Mouse (Mus musculus): ENCODE data around the gene Mfng.
A peak's percentile ranks its signal among the peaks of the same experiment; 100 is the strongest.

Mfng gene

DNA sequence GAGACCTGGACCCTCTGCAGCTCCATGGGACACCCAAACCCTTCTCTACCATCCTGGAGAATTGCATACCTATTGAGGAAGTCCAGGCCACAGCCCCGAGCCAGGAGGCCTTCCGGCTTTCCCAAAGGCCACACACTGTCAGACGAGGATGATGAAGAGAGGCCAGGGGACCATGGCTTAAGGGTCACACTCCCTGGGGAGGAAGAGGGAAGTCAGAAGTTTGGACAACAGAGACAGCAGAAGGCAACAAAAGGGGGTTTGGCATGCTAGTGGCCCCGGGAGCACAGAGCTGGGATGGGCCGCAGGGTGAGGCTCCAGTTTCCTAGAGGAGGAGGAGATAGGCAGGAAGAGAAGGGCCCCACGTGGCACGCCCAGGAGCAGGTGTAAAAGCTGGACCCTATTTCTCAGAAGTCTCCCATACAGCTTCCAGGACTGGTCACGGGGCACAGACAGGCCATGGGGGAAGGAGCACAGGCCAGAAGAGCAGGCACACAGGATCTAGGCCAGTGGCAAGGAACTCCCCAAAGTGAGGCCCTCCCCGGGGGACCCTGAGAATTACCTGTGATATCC, 14.1 kb upstream of the Mfng start:
- no peak for DNase-seq

DNA sequence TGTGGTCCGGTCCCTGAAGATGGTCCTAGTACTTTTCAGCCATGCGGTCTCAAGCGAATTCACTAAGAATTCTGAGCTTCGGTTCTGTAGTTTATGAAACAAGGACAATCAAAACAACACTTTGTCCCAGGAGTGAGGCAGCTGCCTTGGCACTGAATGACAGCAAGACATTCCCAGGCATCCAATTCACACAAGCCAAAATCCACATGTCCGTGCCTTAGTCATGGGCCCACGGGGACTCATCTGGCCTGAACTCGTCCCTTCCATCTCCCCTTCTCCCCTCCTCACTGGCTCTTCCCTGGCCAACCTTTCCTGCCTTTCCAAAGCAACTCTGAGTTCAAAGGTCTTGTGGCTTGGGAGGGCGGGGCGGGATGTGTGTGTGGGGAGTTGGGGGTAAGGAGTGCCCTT, 13.1 kb upstream of the Mfng start:
- no peak for DNase-seq

DNA sequence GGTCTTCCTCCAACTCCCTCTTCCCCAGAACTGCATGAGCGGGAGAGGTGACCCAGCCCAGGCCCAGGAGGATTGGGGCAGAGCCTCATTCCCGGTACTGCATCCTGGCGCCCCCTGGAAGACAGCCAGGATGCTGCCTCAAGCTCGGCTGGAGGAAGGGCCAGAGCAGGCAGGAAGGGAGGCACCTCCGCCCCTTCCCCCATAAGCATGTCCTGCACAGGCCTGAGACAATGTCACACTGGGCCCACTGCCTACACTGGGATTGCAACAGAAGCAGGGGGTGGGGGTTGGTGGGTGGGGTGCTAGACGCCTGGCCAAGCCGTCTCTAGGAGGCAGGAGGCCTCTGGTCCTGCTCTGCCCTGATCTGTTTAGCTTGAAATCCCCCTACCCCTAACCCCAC, 12.7 kb upstream of the Mfng start:
- peak; percentile 68 to 80 for DNase-seq

DNA sequence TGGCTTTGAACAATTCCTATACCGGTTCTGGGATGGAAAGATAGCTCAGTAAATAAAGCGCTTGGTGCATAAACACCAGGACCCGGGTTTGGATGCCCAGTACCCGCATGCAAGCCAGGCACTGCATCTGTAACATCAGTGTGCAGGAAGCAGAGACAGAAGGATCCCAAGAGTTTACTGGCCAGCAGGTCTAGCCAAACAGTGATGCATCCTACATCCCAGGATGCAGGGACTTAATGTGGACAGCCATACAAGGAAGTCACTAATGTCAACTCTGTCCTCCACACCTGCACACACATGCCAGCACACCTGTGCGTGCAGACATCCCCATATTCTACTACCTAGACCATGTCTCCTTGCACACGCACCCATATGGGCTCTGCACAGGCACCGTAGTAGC, 12.0 kb upstream of the Mfng start:
- DNase-seq, result no peak

DNA sequence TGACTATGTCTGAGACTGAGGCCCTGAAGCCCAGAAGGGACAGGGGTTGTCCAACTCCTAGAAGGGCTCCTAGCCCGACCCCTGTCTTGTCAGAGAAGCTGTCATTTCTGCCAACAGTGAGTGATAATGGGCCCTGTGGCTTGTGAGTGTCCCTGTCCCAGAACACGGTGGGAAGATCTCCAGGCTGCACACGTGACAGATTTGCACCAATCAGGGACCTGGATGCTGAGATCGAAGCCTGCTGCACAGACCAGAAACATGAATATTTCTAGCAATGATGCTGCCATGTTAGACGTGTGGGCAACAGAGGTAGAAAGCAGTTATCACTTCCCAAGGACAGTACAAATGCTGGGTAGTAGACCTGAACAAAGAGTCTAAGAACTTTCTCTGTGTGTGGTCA, 11.2 kb upstream of the Mfng start:
- no peak for DNase-seq

DNA sequence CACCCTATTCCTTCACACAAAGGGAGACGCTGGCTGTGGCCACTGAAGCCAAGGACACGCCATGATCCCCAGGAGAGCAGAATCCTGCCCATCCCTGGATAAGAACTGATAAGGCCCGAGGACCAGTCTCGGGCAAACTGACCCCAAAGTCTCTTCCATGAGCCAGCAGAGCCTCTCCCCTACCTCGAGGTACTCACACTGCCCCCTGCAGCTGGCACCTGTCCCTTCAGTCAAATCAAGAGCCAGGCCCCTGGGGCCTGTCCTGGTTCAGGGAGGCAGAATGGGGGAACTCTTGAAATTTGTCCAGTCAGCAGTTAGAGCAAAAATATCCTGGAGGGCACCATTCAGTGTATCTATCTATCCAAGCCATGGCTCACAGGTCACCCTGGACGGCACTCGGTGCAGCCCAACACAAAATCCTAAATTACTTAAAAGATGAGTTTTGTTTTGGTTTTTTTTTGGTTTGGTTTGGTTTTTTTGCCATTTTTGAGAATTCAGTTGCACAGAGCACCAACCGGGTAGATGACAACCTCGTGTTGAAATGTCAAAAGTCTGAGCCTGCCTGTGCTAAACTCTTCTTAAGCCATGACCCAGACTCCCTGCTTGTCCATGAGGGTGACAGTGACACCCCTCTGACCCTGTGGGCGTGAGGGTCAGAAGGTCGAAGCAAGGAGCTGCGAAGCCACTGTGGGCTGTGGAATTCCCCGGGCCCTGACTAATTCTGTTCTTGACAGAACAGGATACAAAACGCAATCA, 9.3 kb upstream of the Mfng start:
- no peak for DNase-seq

DNA sequence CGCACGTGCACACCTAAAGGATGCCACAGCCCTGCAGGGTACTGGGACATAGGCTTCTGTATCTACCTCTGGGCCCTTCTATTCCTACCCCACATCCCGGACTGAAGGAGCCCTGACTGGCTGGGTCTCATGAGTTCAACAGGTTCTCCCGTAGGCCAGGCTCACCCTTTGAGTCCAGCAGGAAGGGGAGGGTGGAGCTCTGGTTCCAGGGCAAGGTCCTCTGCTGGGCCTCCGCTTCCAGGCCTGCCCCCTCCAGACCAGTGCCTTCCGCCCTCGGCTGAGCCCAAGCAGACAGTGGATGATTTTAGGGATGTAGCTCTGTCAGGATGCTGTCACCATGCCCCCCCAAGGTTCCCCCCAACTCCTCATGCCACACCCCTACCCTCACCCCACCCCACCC, 7.6 kb upstream of the Mfng start:
- DNase-seq, result peak in 1 of 2 experiments; percentile 63

DNA sequence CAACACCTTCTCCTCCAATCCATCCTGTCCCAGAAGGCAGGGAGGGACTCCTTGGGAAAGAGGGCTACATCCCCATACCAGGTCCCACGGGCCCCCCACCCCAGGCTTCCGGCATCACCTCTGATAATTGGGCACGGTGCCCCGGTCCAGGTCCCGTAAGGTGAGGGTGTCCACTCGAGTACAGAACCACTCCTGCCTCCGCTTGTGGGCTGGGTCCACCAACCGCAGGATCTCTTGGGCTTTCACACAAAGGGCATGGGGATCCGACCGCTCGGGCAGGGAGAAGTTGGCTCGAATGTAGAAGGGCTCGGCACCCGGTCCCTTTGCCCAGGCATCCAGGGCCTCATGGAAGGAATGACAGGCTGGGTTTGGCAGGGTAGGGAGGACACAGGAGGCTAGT, 7.1 kb upstream of the Mfng start:
- DNase-seq, result no peak

DNA sequence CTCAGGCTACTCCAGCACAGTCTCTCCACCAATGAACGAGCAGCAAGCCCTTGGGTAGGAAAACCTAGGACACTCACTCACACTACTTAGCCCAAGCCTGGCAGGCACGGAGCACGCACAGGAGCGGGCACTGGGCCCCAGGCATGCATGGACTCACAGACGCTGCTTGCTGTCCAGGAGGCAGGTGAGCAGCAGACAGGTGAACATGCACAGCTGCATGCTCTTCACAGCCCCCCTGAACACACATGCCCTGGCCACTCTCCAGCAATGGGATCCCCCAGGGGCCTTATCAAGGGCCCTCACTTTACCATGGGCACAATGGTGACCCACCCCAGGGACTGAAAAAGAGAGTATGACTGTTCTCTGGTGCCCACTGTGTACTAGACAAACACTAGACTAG, 6.4 kb upstream of the Mfng start:
- no peak for DNase-seq

DNA sequence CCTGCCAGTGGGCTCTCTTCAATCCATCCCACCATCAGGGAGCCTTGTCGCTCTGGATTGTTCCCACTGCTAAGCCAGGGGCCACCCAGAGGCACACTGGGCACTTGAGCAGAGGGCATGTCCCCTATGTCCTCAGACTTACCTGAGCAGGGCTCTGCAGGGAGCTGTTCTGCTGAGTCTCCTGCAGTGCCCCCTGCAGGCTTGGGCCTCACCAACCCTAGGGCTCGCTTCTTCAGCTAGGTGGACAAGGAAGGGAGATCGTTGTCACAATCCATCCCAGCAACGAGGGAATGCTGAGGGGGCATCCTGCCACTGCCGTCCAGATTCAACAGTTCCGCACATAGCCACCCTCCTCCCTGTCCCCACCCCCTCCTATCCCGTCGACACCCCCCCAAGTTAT, 6.0 kb upstream of the Mfng start:
- DNase-seq, result peak in 1 of 2 experiments; percentile 53

DNA sequence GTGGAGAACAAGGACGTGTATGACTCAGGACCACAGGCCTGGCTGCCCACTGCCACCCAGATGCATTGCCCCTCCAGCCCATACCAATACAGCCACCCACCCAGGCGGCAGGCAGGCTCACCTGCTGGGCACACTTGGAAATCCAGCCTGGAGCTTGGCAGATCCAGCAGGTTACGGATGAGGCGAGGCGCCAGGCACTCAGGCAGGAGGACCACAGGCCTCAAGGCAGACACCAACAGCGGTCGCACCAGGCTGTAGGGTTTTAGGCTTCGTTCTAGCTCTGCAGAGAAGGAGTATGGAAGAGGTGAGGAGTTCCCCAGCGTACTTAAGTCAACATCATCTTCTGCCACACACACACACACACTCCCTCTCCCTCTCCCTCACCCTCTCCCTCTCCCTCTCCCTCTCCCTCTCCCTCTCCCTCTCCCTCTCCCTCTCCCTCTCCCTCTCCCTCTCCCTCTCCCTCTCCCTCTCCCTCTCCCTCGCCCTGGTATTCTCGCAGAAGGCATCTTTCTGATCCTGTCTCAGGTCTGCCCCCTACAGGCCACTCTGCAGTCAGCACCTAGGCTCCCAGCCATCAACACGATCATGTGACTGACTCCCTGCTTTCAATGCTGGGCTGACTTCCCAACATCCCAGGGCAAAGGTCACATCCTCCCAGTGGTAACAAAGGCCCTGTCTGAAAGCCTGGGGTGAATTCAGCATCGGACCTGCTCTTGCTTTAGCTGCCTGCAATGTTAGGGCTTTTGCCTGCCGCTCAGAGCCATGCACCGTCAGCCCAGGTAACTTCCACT, 5.0 kb upstream of the Mfng start:
- peak; percentile 93 to 95 for DNase-seq

DNA sequence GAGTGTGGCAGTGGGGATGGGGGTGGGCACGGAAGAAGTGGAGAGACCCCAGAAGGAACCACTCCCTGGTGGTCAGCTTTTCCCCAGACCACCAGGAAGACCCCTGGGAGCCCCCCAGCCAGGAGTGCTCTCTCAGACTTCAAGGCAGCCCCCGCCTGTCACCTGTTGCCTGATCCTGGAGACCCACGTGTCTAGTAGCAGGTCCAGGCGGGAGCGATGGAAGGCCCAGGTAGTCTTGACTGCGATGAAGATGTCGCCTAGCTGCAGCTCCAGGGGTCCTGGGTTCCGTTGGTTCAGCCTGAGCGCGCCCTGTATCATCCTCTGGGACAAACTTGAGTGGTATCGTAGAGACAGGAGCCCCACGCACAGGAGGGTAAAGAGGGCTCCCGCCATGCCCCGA, 419 bp downstream of the Mfng start:
- DNase-seq, result no peak

DNA sequence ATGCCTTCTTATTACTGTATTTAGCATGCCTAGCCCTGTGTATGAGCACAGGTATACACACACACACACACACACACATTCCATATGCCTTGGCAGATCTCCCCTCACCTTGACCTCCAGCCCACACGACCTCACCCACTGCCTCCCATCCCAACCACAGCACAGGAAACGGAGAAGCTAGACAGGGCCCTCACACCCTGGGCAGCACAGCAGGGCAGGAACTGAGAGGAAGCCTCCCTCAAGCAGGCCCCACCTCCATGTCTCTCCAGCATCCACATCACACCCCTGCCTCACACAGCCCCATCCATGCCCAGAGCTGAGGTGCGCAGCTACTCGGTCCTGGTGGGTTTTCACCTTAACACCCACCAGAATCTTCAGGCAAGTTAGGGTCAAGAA, 909 bp downstream of the Mfng start:
- peak; percentile 40 to 52 for DNase-seq

DNA sequence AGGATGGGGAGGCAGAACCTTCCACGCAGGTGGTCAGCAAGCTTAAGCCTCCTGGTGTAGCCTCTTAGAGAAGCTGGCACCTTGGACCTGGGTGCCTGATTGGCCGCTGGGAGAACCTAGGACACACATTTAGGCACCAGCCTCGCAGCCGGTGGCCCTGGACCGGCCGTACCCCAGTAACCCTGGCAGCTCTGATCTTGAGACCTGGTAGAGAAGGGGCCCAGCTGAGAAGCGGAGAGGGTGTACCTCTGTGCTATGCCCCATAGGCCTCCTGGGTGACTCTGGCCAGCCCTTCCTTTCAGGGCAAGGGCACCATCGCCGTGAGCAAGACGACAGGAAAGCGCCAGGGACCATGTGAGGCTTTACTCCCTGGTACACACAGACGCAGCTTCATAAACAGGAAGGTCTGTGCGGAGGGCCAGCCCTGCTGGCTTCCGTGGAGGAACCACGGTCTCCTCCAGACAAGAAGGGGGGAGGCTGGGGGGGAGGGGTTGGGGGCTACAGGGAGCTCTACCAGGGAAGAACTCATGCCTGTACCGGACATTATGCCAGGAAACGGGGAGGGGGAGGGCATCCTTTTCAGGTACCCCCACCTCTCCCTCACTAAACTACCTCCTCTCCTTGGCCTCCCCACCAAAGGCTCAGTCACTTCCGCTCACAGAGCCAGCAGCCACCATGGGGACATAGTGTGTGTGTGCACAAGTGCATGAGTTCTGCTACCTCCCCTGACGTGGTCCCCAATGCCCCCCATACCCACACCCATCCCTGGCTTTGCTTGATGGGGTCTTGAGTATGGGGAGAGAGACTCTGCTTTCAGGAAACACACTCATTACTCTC, 1.5 kb downstream of the Mfng start:
- DNase-seq, result peak; percentile 47 to 60

DNA sequence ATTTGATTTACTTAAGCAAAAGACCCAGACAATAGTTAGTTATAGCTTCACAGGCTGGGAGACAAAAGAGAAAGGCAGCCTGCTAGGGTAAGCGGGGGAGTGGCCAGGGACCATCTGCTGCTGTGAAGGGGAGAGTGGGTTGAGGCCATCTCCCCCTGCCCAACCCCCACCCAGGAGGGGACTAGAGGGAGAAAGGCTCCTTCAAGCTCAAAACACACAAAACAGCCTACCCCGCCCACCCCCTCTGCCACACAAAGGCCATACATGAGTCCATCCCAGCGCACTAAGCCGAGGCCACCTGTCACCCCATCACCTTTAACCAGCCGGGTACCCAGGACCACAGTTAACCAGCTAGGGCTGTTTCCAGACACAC, 2.3 kb downstream of the Mfng start:
- DNase-seq, result peak in 1 of 2 experiments; percentile 45

DNA sequence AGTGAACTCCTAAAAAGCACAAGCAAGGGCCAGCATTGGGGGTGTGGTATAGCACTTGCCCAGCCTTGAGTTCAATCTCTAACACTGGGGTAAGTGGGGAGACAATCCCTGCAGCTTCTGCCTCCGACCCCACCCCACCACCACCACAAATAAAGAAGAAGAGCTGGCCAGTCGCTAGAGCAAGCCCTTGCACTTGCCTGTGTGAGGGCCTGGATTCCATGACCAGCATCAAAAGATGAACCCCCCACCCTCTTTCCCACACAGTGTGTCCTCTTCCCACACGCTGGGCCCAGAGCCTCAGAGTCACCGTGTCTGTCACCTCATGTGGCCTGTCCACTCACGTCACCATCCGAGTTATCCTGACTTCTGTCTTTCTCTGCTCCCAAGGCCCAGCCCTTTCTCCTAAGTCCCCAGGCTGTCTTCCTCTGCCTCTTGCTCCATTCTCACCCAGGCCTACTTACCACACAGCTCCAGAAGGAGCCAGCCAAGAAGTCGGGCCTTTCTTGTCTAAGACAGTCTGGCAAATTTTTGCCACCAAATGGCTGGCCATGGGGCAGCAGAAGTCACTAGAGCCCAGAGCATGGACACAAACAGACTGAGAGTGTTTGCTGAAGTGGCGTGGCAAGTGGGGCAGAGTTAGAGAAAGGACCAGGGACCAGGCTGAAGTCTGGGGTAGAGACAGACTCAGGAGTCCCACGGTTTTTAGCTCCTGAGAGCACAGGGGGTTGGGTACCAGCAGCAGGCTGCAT, 2.9 kb downstream of the Mfng start:
- DNase-seq, result no peak

DNA sequence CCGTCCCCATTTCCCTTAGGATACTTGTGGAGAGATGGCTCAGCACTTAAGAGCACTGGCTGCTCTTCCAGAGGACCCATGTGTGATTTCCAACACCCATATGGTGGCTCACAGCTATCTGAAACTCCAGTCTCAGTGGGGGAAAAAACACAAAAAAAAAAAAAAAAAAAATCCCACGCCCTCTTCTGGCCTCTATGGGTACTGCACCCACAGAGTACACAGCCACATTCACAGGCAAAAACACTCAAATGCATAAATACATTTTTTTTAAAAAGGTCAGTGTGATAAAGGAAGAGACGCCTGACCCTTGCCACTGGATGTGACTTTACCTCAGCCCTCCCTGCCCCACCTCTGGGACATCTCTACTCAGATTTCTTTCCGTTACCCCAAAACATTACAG, 4.2 kb downstream of the Mfng start:
- DNase-seq, result no peak

DNA sequence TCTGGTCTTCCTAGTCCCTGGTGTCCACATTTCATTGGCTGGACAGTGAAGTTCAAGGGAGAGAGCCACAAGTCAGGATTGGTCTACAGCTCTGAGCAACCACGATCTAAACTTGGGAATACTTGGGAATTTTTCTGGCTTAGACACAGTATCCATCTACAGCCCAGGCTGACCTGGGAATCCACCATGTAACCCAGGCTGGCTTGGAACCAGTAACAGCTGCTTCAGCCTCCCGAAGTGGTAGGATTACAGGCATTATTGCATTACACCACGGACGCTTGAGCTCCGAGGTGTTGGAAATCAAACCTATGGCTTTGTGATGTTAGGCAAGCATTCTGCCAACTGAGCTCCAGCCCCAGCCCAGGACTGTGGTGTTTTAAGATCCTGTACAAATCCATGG, 9.6 kb downstream of the Mfng start:
- no peak for DNase-seq

DNA sequence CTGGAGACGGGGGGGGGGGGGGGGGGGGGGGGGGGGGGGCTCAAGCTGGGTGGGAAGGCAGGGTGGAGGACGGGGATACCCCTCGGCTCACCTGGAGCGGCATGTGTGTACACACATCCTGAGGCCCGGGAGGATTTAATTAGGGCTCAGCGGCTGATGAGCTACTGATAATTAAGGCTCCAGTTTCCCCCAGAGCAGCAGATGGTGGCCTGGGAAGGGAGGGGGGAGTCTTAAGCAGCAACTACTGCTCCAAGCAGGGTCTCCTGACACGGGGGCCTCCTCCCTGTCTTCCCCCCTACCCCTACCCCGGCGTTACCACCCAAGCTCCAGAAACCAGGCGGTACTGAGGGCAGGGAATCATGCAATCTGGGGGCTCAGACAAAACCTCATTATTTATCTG, 10.1 kb downstream of the Mfng start:
- DNase-seq, result no peak

DNA sequence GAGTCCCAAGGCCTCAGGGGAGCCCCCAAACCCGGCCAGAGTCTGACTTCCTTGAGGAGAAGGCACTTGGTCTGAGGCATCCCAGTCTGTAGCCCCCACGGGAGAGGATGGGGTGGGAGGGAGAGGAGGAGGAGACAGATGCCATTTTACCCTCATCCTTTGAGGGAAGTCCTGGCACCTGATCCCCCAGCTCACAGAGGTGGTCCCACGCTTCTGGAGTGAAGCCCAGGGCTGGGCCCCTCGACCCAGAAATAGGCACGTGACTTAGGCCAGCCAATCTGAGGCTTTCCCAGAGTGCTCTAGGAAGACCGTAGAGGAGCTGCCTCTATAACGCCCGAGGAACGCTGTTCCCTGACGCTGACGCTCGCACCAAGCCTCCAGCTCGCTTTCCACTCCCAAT, 12.2 kb downstream of the Mfng start:
- no peak for DNase-seq

DNA sequence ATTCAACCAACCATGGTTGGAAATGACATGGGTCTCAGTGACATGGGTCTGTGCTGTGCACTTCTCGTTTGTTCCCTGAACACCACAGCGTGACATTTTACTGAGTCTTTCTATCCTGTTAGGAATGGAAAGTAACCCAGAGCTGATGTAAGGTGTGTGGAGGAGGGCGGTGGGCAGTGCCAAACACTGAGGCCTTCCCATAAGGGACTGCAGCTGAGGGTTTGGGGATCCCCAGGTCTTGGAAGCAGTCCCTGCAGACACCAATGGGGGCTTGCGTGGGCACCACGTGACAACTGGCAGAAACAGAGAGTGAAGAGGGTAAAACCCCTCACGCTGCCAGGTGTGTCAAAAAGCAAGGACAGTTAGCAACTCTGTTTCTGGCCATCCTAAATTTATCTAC, 15.1 kb downstream of the Mfng start:
- DNase-seq, result no peak

DNA sequence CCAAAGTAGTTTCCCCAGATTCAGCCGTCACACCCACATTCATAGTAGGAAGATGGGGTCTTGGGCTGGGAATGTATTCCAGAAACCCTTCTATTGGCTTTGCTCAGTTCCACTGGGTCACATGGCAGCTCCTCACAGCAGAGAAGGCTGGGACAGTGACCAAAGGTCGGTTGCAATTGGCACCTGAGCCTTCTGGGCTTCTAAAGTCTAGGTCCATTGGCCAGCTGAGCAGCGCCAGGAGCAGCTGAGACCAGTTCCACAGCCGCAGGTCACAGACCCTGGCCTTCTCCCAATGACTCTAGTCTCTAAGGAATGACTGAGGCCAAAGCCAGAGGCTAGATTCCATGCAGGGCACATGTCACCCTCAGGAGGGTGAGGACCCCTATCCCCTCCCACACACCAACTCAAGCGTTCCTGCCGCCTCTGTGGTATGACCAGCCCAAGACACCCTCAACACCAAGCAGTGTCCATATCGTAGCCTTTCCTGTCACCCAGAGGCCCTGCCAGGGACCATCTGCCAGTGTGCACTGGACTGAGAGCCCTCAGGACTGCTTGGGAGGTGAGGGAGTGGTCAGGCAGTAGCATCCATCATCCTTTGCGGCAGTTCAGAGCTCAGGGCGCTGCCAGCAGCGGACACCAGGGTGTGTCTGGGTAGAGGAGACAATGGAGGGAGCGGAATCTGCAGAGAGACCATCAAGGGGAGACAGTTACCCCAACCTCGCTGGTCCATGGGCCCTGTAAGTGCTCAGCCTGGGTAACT, 17.1 kb downstream of the Mfng start:
- DNase-seq, result no peak

Measured in kidney, postnatal 4 days (tissue).